Mouse (Mus musculus): ENCODE measurements around the gene Capzb. TPM values are rescaled to one million over a fixed set of nuclear protein-coding genes. Genes with fewer than 3 reads are reported as not detected.

Capzb gene
- polyA plus RNA-seq, 1 experiment = 151 TPM

DNA sequence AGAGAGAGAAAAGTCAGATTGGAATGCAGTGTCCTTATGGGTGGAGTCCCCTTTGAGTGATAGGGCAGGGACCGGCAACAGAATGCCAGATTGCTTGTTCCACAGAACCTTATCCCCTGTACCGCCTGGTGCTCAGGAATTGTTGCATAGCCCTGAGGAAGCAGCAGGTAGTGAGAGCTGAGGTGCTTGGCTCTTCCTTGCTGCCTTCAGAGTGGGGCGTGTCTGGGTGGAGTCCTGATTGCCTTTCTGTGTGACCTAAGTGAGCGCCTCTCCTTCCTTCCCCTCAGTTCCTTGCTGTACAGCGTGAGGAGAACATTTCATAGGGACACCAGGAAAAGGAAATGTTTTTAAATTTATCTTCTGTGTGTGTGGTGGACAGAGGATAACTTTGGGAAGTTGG lies 4.8 kb downstream of the Capzb start:
- no peak for TF ChIP-seq GATA1 (IDR thresholded peaks at IDR 0.05; ENCODE audit: low read length)

DNA sequence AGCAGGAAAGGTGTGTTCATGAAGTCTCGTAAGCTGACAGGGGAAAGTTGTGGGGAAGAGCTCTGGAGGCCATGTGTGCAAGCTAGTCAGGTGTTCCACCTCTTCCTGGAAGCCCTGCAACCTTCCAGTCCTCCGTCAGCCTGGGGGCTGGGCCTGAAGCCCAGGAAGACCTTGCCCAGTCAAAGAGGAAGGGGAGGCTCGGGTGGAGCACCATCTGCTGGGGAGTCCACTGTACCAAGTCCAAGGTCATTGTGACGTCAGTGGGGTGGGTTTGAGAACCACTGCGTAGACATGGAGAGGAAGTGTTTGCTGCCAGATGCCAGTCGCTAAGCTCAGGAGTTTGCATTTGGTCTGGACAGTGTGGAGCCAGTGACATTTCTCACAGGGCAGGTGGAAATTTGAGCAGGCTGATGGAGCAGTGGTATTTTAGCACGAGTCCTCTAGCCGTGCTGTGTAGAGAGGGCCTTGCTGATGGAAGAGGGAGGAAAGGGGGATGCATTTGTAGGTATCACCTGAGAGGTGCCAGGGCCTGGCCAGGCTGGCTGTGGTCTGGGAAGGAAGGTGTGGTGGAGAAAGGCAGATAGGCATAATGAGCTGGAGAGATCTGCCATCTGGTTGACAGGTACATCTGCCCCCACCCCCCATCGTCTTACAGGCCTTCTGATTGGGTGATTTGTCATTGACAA lies 5.4 kb downstream of the Capzb start:
- no peak for TF ChIP-seq GATA1 (IDR thresholded peaks at IDR 0.05; ENCODE audit: low read length)

DNA sequence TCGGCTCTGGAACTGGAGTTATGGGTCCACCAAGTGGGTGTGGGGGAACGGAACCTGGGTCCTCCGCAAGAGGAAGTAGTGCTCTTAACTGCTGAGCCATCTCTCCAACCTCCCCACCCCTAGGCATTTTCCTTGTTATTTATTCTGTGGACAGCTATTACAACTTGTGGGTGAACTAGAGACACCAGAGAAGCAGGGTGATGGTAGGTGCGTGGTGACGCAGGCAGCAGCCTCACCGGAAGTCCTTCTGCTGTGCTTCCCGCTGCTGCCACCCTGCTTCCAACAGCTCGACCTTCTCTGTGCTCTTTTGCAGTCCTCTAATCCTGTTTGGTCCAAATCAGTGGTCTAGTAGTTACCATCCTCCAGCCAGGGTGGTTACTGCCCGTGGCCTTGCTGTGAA lies 6.4 kb downstream of the Capzb start:
- TF ChIP-seq GATA1 (IDR thresholded peaks at IDR 0.05; ENCODE audit: low read length) = no peak

DNA sequence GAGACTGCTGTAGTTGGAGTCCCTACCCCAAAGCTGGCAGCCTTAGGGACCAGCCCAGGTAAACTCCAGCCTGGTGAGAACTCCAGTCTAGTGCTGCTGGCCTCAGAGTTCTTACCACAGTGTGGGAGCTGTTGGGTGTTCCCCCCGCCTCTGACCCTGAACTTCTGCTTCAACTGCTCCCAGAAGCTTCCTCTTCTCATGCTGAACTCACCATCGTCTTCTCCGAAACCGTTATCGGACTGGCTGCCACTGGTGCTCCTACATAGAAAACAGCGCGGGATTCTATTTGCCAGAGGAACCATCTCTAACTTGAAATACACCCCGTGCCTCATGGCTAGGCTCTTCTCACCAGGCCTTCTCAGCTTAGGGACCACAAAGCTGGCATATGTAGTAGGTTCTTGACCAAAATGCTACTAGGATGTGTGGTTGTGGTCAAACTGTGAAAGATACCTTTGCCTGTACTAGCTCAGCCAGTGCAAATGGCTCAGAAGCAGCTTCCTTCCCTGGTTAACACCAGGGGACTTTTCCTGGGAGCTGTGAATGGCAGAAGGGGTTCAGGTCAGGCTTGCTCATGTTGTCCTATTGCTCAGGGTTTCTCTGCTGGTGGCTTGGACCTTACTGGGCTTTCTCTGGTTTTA lies 7.1 kb downstream of the Capzb start:
- no peak for TF ChIP-seq GATA1 (IDR thresholded peaks at IDR 0.05; ENCODE audit: low read length)

DNA sequence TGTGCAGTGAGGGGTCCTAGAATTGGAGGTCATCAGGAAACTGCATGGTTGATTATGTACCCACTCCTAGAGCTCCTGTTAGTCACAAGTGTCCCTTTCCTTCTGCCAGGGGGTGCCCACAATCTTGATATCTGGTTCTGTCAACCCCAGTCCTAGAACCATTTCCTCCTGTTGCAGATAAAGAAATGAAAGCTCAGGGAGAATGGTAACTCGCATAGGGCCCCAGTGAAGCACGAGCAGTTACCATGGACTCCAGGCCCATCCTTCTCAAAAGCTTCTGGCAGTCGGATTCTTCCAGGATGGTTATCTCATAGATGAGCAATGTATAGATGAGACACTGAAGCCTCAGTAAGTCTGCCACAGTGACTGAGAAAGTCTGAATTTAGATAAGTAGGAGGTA lies 8.2 kb downstream of the Capzb start:
- TF ChIP-seq GATA1 (IDR thresholded peaks at IDR 0.05; ENCODE audit: low read length) = no peak

DNA sequence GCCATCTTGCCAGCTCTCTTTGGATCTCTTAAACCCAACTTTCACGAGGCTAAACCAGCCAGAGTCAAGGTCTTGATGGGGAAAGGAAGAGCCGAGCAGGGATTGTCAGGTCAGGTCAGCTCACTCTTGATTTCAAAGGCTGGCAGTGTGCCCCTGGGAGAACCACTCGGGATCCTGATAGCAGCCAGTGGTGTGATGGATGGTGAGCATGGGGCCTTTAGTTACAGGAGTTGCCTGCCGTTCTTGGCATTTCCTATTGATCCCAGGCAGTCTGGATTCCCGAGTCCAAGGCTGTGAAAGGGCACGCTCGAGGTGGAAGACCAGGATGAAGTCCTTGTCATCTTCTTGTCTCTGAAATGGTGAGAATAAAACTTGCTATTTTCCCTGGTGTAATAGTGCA lies 9.9 kb downstream of the Capzb start:
- no peak for TF ChIP-seq GATA1 (IDR thresholded peaks at IDR 0.05; ENCODE audit: low read length)

DNA sequence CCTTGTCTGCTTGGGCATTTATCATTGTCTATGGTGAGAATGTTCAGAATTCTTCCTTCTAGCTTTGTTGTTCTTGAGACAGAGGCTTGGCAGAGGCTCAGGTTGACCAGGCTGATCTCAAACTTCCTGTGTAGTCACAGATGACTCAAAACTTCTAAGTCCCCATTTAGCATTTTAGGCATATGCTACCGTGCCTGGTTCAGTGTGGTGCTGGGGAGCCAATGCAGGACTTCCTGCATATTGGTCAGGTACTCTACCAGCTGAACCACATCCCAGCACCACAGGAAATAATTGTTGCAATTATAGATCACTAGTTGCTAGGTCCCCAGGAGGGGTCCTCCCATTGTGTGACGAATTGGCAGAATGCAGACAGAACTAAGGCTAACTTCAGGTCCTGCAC lies 10.7 kb downstream of the Capzb start:
- no peak for TF ChIP-seq GATA1 (IDR thresholded peaks at IDR 0.05; ENCODE audit: low read length)

DNA sequence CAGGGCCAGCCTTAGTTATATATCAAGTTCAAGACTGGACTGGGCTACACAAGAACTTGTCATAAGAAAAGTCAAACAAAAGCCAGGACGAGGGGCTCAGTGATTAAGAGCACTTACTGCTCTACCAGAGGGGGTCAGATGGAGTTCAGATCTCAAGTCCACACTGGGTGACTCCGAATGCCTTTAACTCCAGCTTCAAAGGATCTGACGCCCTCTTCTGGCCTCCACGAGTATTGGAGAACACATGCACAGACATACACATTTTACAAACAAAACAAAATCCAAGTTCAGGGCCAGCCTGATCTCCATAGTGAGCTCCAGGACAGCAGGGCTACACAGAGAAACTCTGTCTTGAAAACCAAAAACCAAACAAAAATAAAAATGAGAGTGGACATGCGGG lies 13.1 kb downstream of the Capzb start:
- no peak for TF ChIP-seq GATA1 (IDR thresholded peaks at IDR 0.05; ENCODE audit: low read length)

DNA sequence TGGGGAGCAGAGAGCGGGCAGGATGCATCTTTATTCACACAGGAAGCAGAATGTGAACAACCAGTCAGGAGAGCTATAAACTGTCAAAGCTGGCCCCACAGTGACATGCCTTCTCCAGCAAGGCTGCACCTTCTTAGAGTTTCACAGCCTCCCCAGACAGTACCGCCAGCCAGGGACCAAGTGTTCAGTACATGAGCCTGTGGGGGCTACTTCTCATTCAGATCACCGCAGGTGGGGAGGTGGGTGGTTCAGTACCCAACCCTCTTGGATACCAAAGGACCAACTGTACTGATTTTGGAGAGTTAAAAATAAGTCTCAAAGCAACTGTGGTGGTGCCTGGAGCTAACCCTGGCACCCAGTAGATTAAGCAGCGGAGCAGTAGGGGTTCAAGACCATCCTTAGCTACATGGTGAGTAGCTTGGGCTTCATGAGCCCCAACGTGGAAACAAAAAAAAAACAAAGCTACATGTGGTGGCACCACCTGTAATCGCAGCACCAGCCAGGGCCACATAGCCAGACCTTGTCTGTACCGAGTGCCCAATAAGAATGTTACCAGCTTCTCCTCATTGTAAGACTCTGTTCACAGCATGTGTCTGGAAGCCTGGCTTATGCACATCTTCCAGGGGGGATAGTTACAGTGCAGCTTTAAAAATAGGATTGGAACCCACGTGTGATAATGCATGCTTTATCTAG lies 13.8 kb downstream of the Capzb start:
- no peak for TF ChIP-seq GATA1 (IDR thresholded peaks at IDR 0.05; ENCODE audit: low read length)

DNA sequence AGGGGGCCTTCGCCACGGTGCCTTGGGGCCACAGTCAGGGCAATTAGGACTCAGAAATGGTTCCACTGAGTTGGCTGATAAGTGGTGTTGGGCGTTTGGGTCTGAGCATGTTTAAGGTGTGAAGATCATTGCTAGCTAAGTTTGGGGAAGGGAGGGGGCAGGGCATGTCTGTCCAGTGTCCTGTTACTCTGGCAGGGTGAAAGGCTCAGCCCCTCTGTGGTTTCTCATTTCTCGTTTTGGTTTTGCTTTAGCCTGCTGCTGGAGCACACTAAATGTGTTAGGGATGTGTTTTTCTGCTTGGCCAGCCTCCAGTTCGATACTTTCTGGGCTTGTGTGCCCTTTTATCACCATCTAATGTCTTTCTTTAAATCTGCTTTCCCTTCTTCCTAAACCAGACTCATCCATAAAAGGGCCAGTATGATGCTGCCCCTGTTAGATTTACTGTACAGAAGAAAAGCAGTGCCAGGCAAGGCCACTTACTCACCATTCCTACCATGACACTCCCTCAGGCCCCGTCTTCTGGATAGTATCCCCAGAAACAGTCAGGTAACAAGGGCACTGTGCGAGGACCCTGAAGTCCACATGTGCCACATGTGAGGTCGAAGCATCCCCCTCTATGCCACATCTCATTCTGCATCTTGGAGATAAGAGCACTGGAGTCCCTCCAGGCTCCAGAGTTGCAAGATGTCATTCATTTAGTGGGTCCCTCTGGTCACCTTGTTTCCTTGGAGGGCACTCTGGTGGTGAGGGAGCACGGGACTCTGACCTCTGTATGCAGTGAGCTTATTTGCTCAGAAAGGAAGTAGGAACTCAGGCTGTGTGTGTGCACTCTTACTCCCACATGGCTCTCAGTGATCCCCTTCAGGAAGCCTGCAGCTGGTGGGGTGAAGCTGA lies 15.8 kb downstream of the Capzb start:
- TF ChIP-seq GATA1 (IDR thresholded peaks at IDR 0.05; ENCODE audit: low read length) = no peak

DNA sequence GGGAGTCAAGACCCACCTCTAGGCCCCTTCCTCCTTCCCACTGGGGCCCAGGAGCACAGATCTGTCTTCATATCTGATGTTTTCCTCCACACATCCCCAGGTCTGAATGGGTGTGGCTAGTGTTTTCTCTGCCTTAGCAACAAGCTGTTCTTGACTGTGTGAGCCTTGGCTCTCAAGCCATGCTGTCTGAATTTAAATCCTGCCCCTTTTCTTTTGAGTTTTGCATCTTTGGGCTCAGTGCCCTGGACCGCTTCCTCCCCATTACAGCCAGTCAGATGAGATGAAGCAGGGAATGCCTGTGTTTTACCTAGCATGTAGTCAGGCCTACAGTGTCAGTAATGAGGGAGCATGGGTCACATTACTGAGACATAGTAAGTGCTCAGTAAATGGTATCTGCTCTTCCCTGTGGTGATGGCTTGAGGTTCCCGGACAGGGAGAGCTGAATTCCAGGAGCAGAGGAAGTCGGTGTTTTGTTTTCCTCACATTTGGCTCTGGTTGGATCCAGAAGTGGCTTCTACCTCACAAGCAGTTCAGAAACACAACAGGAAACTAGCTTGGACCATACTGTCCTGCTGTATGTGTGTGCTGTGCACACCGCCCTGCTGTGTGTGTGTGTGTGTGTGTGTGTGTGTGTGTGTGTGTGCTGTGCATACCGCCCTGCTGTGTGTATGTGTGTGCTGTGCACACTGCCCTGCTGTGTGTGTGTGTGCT lies 16.6 kb downstream of the Capzb start:
- TF ChIP-seq GATA1 (IDR thresholded peaks at IDR 0.05; ENCODE audit: low read length) = no peak

DNA sequence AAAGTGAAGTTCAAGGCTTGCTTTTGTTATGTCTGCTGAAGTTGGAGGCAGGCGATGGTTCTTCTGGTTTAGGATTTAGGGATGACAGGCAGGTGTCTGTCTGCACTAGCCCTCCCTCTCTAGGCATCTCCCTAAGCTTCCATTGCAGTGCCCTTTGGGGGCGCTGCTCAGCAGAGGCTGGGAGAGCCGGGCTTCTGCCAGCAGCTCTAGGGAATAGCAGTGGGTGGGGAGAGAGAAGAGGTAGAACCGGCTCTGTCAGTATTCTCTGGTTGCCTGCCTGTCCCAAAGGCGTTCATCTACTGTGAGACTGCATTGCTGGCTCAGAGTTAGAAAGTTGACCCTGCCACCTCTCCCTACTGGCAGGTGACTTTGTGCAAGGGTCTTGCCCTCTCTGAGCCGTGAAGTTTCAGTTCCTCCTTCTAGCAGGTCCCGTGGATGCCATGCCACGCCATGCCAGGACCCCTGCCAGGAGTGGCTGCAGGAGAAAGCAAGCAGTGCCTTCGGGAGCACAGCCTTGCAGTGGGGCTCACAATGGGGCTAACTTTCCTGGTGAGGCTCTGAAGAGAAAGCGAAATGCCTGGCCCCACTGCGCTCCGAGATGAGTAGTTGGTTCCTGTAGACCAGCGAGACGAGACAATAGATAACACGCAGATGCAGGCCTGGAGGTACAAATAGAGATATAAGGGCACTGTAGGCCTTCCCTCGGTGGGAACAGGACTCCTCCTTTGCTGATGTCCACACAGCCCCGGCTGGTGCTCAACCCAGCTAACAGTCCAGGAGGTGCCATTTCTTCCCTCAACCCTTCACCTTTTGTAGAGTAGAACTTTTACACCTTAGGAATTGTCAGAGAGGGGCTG lies 19.5 kb downstream of the Capzb start:
- TF ChIP-seq GATA1 (IDR thresholded peaks at IDR 0.05; ENCODE audit: low read length) = no peak

DNA sequence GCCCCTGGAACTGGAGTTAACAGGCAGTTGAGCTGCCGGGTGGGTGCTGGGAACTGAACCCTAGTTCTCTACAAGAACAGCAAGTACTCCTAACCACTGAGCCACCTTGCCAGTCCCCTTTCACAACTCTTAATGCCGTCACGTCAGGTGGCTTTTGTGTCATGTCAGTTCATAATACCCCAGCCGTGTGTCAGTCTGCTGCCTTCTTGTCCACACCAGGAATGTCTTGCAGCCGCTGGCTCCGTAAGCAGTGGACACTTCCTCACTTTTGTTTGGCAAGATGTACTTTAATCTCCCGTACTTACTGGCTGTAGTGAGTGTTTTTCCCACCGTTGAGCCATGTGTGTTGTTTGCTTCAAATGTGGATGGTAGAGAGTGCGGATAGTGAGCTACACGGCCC lies 20.4 kb downstream of the Capzb start:
- no peak for TF ChIP-seq GATA1 (IDR thresholded peaks at IDR 0.05; ENCODE audit: low read length)

DNA sequence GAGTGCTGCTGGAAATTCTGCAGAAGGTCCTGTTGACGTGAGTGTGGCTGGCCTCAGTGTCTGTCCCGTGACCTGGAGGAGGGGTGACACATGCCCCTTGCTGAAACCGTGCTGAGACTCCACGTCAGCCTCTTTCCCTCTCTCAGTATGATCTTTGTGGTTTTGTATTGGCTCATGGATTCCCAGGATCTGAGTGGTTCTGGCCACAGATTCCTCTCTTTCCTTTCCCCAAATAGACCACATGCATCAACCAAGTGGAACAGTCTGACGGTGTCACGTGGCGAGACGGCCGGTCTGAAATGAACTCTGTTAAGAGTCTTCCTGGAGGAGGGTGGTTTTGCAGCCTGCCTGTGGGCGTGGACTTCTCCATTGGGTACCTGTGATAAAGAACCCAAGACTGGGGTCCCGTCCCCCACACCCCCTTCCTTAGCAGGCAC lies 21.3 kb downstream of the Capzb start:
- TF ChIP-seq GATA1 (IDR thresholded peaks at IDR 0.05; ENCODE audit: low read length) = no peak

Measured in G1E-ER4 (cell line).